Mouse (Mus musculus) lung, postnatal 0 days (tissue): ENCODE measurements around the gene Wfdc11. TPM values are rescaled to one million over a fixed set of nuclear protein-coding genes. Genes with fewer than 3 reads are reported as not detected.

Source experiments
- ATAC-seq: fragments of 200-750 bp; cut with Nextera tagmentation; 2 replicates; pipeline ENCODE4 v1.8.0; 2017; ENCODE audit warnings: moderate library complexity
- DNase-seq: peaks from one replicate; pipeline ENCODE4 v3.0.0-alpha.2; 2016; ENCODE audit warnings: low spot score
- H3K27ac ChIP-seq: fragments of 300-500 bp; sonication (generic); 2 replicates; pipeline ENCODE4 v1.5.1; 2014; ENCODE audit warnings: antibody characterized with exemption, mild to moderate bottlenecking, low read length, mixed read lengths
- H3K27me3 ChIP-seq: fragments of 300-500 bp; sonication (generic); replicated peaks from 2 replicates; pipeline ENCODE4 v1.6.1; 2014; ENCODE audit warnings: low read length, mixed read lengths; ENCODE audit not compliant: insufficient read depth
- H3K36me3 ChIP-seq: fragments of 300-500 bp; sonication (generic); 2 replicates; pipeline ENCODE4 v1.6.1; 2014; ENCODE audit warnings: low read length, mixed read lengths; ENCODE audit not compliant: insufficient read depth
- H3K4me1 ChIP-seq: fragments of 300-500 bp; sonication (generic); 2 replicates; pipeline ENCODE4 v1.6.1; 2014; ENCODE audit warnings: antibody characterized with exemption, low read depth, low read length, mixed read lengths; ENCODE audit not compliant: insufficient read depth
- H3K4me2 ChIP-seq: fragments of 300-500 bp; sonication (generic); replicated peaks from 2 replicates; pipeline ENCODE4 v1.6.1; 2014; ENCODE audit warnings: low read depth, mild to moderate bottlenecking, low read length, moderate library complexity, mixed read lengths
- H3K4me3 ChIP-seq: fragments of 300-500 bp; sonication (generic); 2 replicates; pipeline ENCODE4 v1.5.1; 2014; ENCODE audit warnings: low read depth, low read length
- H3K9ac ChIP-seq: fragments of 300-500 bp; sonication (generic); replicated peaks from 2 replicates; pipeline ENCODE4 v1.6.1; 2014; ENCODE audit warnings: low read depth, mild to moderate bottlenecking
- H3K9me3 ChIP-seq: fragments of 300-500 bp; sonication (generic); 2 replicates; pipeline ENCODE4 v1.6.1; 2016; ENCODE audit warnings: low read length, mixed read lengths
- CTCF ChIP-seq: IDR thresholded peaks from 2 replicates; pipeline ENCODE4 v1.5.1; 2016; ENCODE audit warnings: antibody characterized with exemption, mild to moderate bottlenecking
- EP300 ChIP-seq: IDR thresholded peaks from 2 replicates; pipeline ENCODE4 v1.6.1; 2016; ENCODE audit warnings: antibody characterized with exemption, mild to moderate bottlenecking, control low read depth
- WGBS: fragments of 180-500 bp; shearing (Covaris S2); extraction: QIAGEN DNeasy Blood & Tissue Kit; methylation state at CpG from one replicate; pipeline ENCODE4 v1.1.7; 2014; 5-methylcytosine and 5-hydroxymethylcytosine counted together
- polyA plus RNA-seq: library from polyadenylated mRNA; unstranded; fragments of >200 nt; fragmentation: Nextera tagmentation; extraction: Ambion mirVana; gene quantifications from 2 replicates; pipeline ENCODE4 v1.2.1, GENCODE M21; 2015

Gene Wfdc11
- polyA plus RNA-seq, 1 experiment from 2014 or later, result not detected

DNA sequence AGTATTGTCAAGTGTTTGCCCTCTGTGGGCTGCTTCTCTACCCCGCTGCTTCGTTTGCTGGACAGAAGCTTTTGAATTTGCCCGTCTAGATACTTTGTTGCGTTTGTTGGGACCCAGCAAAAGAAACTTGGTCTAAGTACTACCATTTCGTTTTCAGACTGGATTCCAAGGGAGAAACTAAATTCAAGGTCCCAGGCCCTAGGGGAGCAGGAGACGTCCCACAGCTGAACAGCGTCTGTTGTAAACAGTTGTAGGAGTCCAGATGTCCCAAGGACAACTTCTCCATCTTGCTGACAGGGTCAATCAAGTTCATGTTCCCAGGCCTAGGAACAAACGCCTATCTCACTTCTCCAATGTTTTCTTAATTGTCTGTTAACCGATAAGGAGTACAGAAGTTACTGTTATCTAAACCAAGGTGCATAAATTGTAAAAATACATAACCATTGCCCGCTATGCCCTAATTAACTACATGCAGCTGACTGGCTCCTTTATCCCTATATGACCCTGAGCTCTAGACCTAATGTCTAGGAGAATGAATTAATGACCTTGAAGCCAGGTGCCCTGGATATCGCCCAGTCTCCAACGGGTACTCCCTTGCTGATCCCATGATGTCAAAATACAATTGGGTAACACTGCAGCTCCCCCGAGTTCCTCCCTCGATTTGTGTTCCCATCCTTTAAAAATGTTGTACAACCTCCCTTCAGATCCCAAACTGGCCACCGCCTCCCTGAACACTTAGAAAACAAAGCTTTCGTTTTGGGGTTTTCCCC lies 3.2 kb upstream of the Wfdc11 start:
- Histone ChIP-seq H3K4me1 (0 out of 2 replicates have a peak, but pooled peaks cover 4% of the 10 kb centered on the region), H3K36me3 (no peaks in the 10 kb centered on the region), H3K27ac (no peak overlapping the region), H3K27me3 (no peaks in the 10 kb centered on the region), H3K4me2 (no peak overlapping the region), H3K4me3 (no peak overlapping the region), H3K9ac (no peak overlapping the region), H3K9me3 (no peaks in the 10 kb centered on the region)
- DNase-seq (no peak), ATAC-seq (no peak)
- no peak for TF ChIP-seq EP300
- TF ChIP-seq CTCF, result no peak
- WGBS, result 63% methylated on average over 16 of the region's 16 CpGs

DNA sequence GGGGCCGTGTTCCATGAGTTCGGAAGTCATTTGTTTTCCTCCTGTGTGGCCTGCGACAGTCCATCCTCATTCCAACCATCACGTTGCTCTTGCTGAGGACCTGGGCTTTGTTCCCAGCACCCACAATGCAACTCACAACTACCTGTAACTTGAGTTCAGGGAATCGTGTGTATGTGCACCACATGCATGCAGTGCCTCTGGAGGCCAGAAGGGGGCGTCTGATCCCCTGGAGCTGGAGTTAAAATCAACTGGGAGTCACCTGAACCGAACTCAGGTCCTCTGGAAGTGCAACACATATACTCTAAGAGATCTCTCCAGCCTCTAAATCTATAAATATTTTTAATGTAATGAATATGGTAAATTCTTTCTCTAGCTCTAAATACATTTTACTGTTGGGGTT lies 2.2 kb upstream of the Wfdc11 start:
- TF ChIP-seq EP300 (no peak), CTCF (peak; percentile 30; the same call in 1 of the 2 replicates)
- no peak overlapping the region for H3K9ac ChIP-seq
- 0 out of 2 replicates have a peak, but pooled peaks cover 4% of the 10 kb centered on the region for H3K4me1 ChIP-seq
- H3K4me2 ChIP-seq, result no peak overlapping the region
- no peak overlapping the region for H3K4me3 ChIP-seq
- H3K36me3 ChIP-seq, result no peaks in the 10 kb centered on the region
- no peak overlapping the region for H3K27ac ChIP-seq
- H3K27me3 ChIP-seq, result no peaks in the 10 kb centered on the region
- no peaks in the 10 kb centered on the region for H3K9me3 ChIP-seq
- DNase-seq, result no peak
- 79% methylated on average over 7 of the region's 7 CpGs for WGBS
- ATAC-seq, result no peak

DNA sequence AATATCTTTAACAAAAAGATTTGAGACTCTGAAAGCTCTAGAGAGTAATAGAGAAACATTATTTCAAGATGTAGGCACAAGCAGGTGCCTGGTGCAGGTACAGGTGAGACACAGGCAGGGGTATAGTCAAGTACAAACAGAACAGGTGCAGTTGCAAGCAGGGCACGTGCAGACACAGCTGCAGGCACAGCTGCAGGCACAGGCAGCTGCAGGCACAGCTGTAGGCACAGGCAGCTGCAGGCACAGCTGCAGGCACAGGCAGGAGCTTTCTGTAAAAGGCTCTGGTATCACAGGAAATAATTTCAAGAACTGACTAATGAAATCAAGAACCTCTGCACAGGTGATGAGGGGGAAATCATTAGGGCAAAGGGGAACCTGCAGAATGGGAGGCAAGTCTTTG lies 2.9 kb downstream of the Wfdc11 start:
- Histone ChIP-seq H3K4me2 (no peak overlapping the region), H3K36me3 (no peaks in the 10 kb centered on the region), H3K27me3 (no peaks in the 10 kb centered on the region), H3K9me3 (no peaks in the 10 kb centered on the region), H3K4me3 (no peak overlapping the region), H3K27ac (no peak overlapping the region), H3K9ac (no peak overlapping the region), H3K4me1 (no peaks in the 10 kb centered on the region)
- 8% methylated on average over 1 of the region's 1 CpGs for WGBS
- no peak for ATAC-seq
- TF ChIP-seq CTCF (no peak), EP300 (no peak)
- DNase-seq, result no peak

DNA sequence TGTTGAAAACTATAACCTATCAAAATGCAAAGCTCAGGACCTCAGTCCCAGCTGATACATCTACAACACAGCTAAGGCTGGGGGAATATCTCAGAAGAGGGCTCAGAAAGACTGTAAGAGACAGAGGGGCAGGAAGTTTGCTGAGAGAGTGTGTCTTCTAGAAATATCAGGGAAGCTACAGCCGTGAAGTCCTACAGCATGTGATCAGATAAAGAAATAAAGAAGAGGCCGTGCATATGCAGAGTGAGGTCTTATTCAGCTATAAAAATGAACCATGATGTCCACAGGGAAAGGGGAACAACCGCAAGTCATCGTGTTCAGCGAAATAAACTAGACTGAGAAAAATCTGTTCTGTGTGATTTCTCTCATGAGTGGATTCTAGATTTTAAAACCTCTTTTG lies 3.6 kb downstream of the Wfdc11 start:
- no peak for DNase-seq
- ATAC-seq, result no peak
- Histone ChIP-seq H3K36me3 (no peaks in the 10 kb centered on the region), H3K9ac (no peak overlapping the region), H3K9me3 (no peaks in the 10 kb centered on the region), H3K27me3 (no peaks in the 10 kb centered on the region), H3K4me2 (no peak overlapping the region), H3K4me3 (no peak overlapping the region), H3K27ac (no peak overlapping the region), H3K4me1 (no peaks in the 10 kb centered on the region)
- 75% methylated on average over 5 of the region's 5 CpGs for WGBS
- TF ChIP-seq CTCF, result no peak

DNA sequence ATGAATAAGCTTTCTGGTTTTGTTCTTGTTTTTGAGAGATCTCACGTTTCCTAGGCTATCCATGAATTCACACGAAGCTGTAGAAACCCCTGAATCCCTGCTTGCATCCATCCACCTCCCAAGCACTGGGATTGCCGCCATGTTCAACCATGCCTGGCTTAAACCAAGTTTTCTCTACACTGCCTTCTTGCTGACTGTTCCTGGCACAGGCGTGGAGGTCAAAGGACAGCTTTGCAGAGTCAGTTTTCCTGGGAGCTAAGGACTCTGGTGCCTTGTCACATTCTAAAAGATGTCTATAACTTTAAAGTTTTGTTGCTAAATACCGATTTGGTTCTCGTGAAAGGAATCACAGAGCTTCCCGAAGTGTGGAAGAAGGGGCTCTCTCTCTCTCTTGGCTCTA lies 9.0 kb downstream of the Wfdc11 start:
- Histone ChIP-seq H3K27ac (no peak overlapping the region), H3K4me2 (no peak overlapping the region), H3K9ac (no peak overlapping the region), H3K9me3 (no peaks in the 10 kb centered on the region), H3K27me3 (no peaks in the 10 kb centered on the region), H3K4me3 (no peak overlapping the region), H3K4me1 (no peaks in the 10 kb centered on the region), H3K36me3 (no peaks in the 10 kb centered on the region)
- no peak for TF ChIP-seq EP300
- no peak for TF ChIP-seq CTCF
- ATAC-seq (no peak), DNase-seq (no peak)
- WGBS, result 82% methylated on average over 7 of the region's 7 CpGs

DNA sequence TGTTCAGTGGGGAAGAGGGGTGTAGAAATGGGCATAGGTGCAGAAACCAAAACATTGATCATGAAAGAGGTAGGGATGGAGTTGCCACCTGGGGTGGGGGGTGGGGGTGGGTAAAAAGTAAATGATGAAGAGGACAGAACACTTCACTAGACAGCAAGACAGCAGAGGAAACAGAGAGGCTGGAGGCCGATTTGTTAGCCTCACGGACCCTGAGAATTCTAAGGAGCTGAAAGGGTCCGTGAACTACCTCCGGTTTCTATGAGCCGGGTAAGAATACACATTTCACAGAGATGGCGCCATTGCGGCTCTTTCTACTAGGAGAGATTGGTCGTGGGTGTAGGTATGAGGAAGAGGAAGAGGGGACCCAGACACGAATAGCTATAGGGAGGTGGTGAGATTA lies 17.4 kb downstream of the Wfdc11 start, which contains the start of gene Wfdc9:
Gene Wfdc9, minus strand, starts transcription at position 101 of the 400 bp plus-strand sequence.
- H3K36me3 ChIP-seq, result no peaks in the 10 kb centered on the region
- 80% methylated on average over 9 of the region's 9 CpGs for WGBS
- H3K27ac ChIP-seq, result no peak within 1 kb of the TSS
- TF ChIP-seq EP300 (no peak), CTCF (no peak)
- H3K27me3 ChIP-seq, result no peaks in the 10 kb centered on the region
- H3K9ac ChIP-seq, result no peak within 1 kb of the TSS
- no peak within 1 kb of the TSS for H3K4me3 ChIP-seq
- H3K4me1 ChIP-seq, result no peaks in the 10 kb centered on the region
- H3K9me3 ChIP-seq, result no peaks in the 10 kb centered on the region
- ATAC-seq (no peak), DNase-seq (no peak)
- H3K4me2 ChIP-seq, result no peak within 1 kb of the TSS
